Mouse (Mus musculus): ENCODE measurements around the gene Limd1.

Gene Limd1

GRCm38 (mm10) chr9:123512482-123512881, 34.0 kb downstream of the Limd1 start:
- in situ Hi-C loops (cut with MboI, MseI), result no loop called here

GRCm38 (mm10) chr9:123515087-123515486, 36.6 kb downstream of the Limd1 start:
- in situ Hi-C loops (cut with MboI, MseI), result no loop called here

GRCm38 (mm10) chr9:123516641-123517385, 38.3 kb downstream of the Limd1 start:
- in situ Hi-C loops (cut with MboI, MseI), result no loop called here

- in situ Hi-C loops (cut with MboI, MseI), result no loop called here
Observed at GRCm38 (mm10) chr9:123518969-123519894, 40.7 kb downstream of the Limd1 start.

- in situ Hi-C loops (cut with MboI, MseI), result loop anchor here (5.0 kb wide), 3 partner anchors 68 to 368 kb away; partner anchors contain the start of genes Clec3b and Tmem158
Observed at GRCm38 (mm10) chr9:123520735-123521134, 42.2 kb downstream of the Limd1 start.

GRCm38 (mm10) chr9:123523676-123524075, 45.2 kb downstream of the Limd1 start:
- in situ Hi-C loops (cut with MboI, MseI), result loop anchor here (5.0 kb wide), 3 partner anchors 71 to 371 kb away; partner anchors contain the start of genes Clec3b and Tmem158

- in situ Hi-C loops (cut with MboI, MseI), result loop anchor here (5.0 kb wide), 1 partner anchor 38 kb away; no protein-coding TSS in a partner anchor
Observed at GRCm38 (mm10) chr9:123525095-123525494, 46.6 kb downstream of the Limd1 start.

- in situ Hi-C loops (cut with MboI, MseI), result loop anchor here (5.0 kb wide), 1 partner anchor 39 kb away; no protein-coding TSS in a partner anchor
Observed at GRCm38 (mm10) chr9:123526502-123526901, 48.0 kb downstream of the Limd1 start.

GRCm38 (mm10) chr9:123528087-123528925, 49.8 kb downstream of the Limd1 start:
- in situ Hi-C loops (cut with MboI, MseI), result loop anchor here (5.0 kb wide), 1 partner anchor 41 kb away; no protein-coding TSS in a partner anchor

GRCm38 (mm10) chr9:123528926-123529295, 50.4 kb downstream of the Limd1 start:
- in situ Hi-C loops (cut with MboI, MseI), result loop anchor here (5.0 kb wide), 1 partner anchor 42 kb away; no protein-coding TSS in a partner anchor

GRCm38 (mm10) chr9:123529392-123530157, 51.1 kb downstream of the Limd1 start, which contains the start of gene Sacm1l:
Gene Sacm1l, plus strand, starts transcription at chr9:123529759.
- in situ Hi-C loops (cut with MboI, MseI), result loop anchor here (5.0 kb wide), 1 partner anchor 42 kb away; no protein-coding TSS in a partner anchor

GRCm38 (mm10) chr9:123530158-123530475, 51.6 kb downstream of the Limd1 start:
- in situ Hi-C loops (cut with MboI, MseI), result no loop called here

- in situ Hi-C loops (cut with MboI, MseI), result no loop called here
Observed at GRCm38 (mm10) chr9:123530566-123531130, 52.1 kb downstream of the Limd1 start.

- in situ Hi-C loops (cut with MboI, MseI), result no loop called here
Observed at GRCm38 (mm10) chr9:123531234-123531633, 52.7 kb downstream of the Limd1 start.

- in situ Hi-C loops (cut with MboI, MseI), result no loop called here
Observed at GRCm38 (mm10) chr9:123536613-123537012, 58.1 kb downstream of the Limd1 start.

- in situ Hi-C loops (cut with MboI, MseI), result no loop called here
Observed at GRCm38 (mm10) chr9:123538189-123538588, 59.7 kb downstream of the Limd1 start.

GRCm38 (mm10) chr9:123539093-123539492, 60.6 kb downstream of the Limd1 start:
- in situ Hi-C loops (cut with MboI, MseI), result no loop called here

GRCm38 (mm10) chr9:123539823-123540222, 61.3 kb downstream of the Limd1 start:
- in situ Hi-C loops (cut with MboI, MseI), result no loop called here

- in situ Hi-C loops (cut with MboI, MseI), result no loop called here
Observed at GRCm38 (mm10) chr9:123554599-123554998, 76.1 kb downstream of the Limd1 start.

All from regulatory T cell (primary cell).